Mouse (Mus musculus): ENCODE data around the gene Olfr1499. TPM values are rescaled to one million over a fixed set of nuclear protein-coding genes. Genes with fewer than 3 reads are reported as not detected.
"Not testable (repeated sequence)": the region's sequence is repeated elsewhere in the genome, so short reads cannot be mapped to it uniquely, and the experiment has no call there.

Olfr1499 gene
- not detected in 2 replicates for polyA plus RNA-seq (2014; fragmentation: Nextera tagmentation; extraction: Ambion mirVana)

DNA sequence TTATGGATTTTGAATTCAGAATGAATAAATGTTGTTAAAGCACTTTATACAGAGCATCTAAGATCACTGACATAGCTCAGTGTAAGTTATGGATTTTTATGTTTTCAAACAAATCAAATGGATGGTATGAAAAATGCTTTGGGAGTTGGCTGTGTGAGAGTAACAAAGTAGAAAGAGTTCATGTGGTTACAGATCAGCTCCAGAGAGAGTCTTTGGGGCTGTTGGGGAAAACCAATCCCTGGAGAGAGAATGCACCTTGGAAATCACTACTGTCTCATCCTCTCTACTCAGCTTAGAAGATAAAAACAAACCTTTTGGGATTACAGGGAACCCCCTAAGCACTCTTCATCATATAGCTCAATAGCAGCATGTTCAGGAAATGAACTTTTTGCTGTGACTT lies at the start of gene Olfr1499:
Olfr1499 (minus strand) TSS at position 101 of the 400 bp plus-strand sequence.
- Histone ChIP-seq H3K27me3 (replicated peaks; ENCODE audit: control insufficient read depth, insufficient read depth, low read length) (no peaks in the 10 kb centered on the region), H3K4me1 (replicated peaks; ENCODE audit: control insufficient read depth, insufficient read depth, low read length) (no peaks in the 10 kb centered on the region), H3K9ac (ENCODE audit: low read length) (no peak within 1 kb of the TSS), H3K27ac (ENCODE audit: low read depth) (no peak within 1 kb of the TSS), H3K9me3 (ENCODE audit: control insufficient read depth, low read length) (no peaks in the 10 kb centered on the region), H3K4me3 (ENCODE audit: low read depth, low read length) (no peak within 1 kb of the TSS), H3K36me3 (ENCODE audit: control insufficient read depth, insufficient read depth, low read length) (no peaks in the 10 kb centered on the region), H3K4me2 (ENCODE audit: low read length) (no peak within 1 kb of the TSS)
- ATAC-seq (replicated peaks; ENCODE audit: low FRiP score, low TSS enrichment, low read depth): no peak
- no peak for DNase-seq (ENCODE audit: low spot score)

DNA sequence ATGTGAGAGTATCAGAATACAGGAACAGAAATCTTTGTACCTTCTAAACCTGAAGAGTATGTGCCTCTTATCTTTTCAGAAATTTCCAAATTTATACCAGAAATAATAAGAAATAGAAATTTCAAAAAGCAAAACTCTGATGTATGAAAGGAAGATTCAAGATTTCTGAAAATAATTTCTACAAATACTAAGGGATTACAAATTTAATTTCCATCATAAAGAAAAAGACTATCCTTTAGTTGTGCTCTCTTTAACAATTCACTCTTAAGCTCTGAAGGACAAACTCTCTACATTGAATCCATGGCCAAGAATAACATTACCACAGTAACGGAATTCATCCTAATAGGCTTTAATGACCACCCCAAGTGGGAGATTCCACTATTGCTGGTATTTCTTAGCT lies 42.2 kb upstream of the Olfr1499 start, which contains the start of gene Olfr1502:
Olfr1502 (plus strand) TSS at position 301 of the 400 bp plus-strand sequence.
- H3K27me3 ChIP-seq (replicated peaks; ENCODE audit: control insufficient read depth, insufficient read depth, low read length): no peaks in the 10 kb centered on the region
- no peak within 1 kb of the TSS for H3K27ac ChIP-seq (ENCODE audit: low read depth)
- H3K4me1 ChIP-seq (replicated peaks; ENCODE audit: control insufficient read depth, insufficient read depth, low read length): no peaks in the 10 kb centered on the region
- no peak within 1 kb of the TSS for H3K9ac ChIP-seq (ENCODE audit: low read length)
- 88% methylated on average over 1 of the region's 1 CpGs for WGBS
- no peaks in the 10 kb centered on the region for H3K36me3 ChIP-seq (ENCODE audit: control insufficient read depth, insufficient read depth, low read length)
- no peak within 1 kb of the TSS for H3K4me2 ChIP-seq (ENCODE audit: low read length)
- no peaks in the 10 kb centered on the region for H3K9me3 ChIP-seq (ENCODE audit: control insufficient read depth, low read length)
- ATAC-seq (replicated peaks; ENCODE audit: low FRiP score, low TSS enrichment, low read depth): no peak
- DNase-seq (ENCODE audit: low spot score): no peak
- no peak within 1 kb of the TSS for H3K4me3 ChIP-seq (ENCODE audit: low read depth, low read length)

DNA sequence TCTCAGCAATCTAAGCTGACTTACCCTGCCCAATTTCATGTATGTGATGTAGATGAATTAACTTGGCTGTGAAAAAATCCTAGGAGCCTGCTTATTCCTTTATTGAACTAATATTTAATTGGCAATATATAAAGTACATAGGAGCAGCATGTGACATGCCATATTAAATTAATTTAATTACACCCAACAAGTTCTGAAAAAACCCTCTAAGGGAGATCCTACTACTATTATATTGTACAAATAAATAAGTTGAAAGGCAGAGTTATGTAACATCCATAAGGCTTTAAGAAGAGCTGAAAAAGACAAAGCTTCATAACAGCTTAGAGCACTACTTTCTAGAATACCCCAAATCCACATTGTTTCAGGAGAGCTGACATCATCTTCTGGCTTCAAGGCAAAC lies 31.3 kb upstream of the Olfr1499 start, which contains the start of gene Olfr1501:
Olfr1501 (minus strand) TSS at position 101 of the 400 bp plus-strand sequence.
- not testable (repeated sequence) for H3K4me1 ChIP-seq (replicated peaks; ENCODE audit: control insufficient read depth, insufficient read depth, low read length)

DNA sequence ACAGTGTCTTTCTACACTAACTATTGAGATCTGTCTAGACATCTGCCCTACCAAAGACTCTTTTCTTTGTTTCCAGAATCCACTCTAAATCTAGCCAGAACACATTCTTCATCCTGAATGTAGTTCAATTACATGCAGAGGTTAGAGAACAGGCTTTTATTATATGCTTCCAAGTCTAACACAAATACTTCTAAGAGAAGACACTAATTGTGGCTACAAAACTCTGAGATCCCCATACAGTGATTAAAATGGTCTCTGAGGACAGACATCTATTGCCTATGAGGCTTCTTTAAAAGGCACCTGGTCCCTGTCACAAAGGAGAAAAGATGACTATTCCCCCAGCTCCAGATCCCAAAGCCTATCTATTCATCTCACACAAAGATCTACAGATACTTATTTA lies 11.1 kb upstream of the Olfr1499 start, which contains the start of gene Olfr1500:
Olfr1500 (minus strand) TSS at position 101 of the 400 bp plus-strand sequence.
- H3K9ac ChIP-seq (ENCODE audit: low read length): no peak within 1 kb of the TSS
- ATAC-seq (replicated peaks; ENCODE audit: low FRiP score, low TSS enrichment, low read depth): no peak
- no peak within 1 kb of the TSS for H3K4me2 ChIP-seq (ENCODE audit: low read length)
- H3K27me3 ChIP-seq (replicated peaks; ENCODE audit: control insufficient read depth, insufficient read depth, low read length): no peaks in the 10 kb centered on the region
- no peak within 1 kb of the TSS for H3K27ac ChIP-seq (ENCODE audit: low read depth)
- no peaks in the 10 kb centered on the region for H3K36me3 ChIP-seq (ENCODE audit: control insufficient read depth, insufficient read depth, low read length)
- H3K9me3 ChIP-seq (ENCODE audit: control insufficient read depth, low read length): no peaks in the 10 kb centered on the region
- H3K4me1 ChIP-seq (replicated peaks; ENCODE audit: control insufficient read depth, insufficient read depth, low read length): no peaks in the 10 kb centered on the region
- no peak within 1 kb of the TSS for H3K4me3 ChIP-seq (ENCODE audit: low read depth, low read length)
- DNase-seq (ENCODE audit: low spot score): no peak

More for the DNA sequence above, 31.3 kb upstream of the Olfr1499 start, which contains the start of gene Olfr1501:
- H3K4me2 ChIP-seq (ENCODE audit: low read length); H3K9me3 ChIP-seq (ENCODE audit: control insufficient read depth, low read length); H3K9ac ChIP-seq (ENCODE audit: low read length); DNase-seq (ENCODE audit: low spot score); H3K36me3 ChIP-seq (ENCODE audit: control insufficient read depth, insufficient read depth, low read length); ATAC-seq (replicated peaks; ENCODE audit: low FRiP score, low TSS enrichment, low read depth); H3K4me3 ChIP-seq (ENCODE audit: low read depth, low read length); H3K27me3 ChIP-seq (replicated peaks; ENCODE audit: control insufficient read depth, insufficient read depth, low read length); H3K27ac ChIP-seq (ENCODE audit: low read depth): not testable (repeated sequence)

DNA sequence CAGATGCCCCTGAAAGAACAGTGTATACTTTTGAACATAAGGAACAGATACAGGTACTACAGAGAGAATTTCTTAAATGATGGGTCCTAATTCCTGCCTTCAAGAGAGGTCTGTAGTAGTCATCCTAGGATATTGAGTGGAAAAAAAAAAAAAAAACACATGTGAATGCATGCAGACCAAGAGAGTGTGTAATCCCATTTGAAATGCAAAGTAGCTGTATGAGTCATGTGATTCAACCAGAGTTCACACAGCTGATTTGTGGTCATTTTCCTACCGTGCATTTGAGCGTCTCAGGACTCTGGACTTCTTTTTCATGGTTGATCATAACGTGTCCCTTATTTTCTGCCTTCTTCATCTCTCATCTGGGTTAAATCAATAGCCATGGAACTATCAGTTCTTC lies 9.2 kb upstream of the Olfr1499 start:
- Histone ChIP-seq H3K9me3 (ENCODE audit: control insufficient read depth, low read length) (no peaks in the 10 kb centered on the region), H3K4me1 (replicated peaks; ENCODE audit: control insufficient read depth, insufficient read depth, low read length) (no peaks in the 10 kb centered on the region), H3K9ac (ENCODE audit: low read length) (no peak overlapping the region), H3K4me2 (ENCODE audit: low read length) (no peak overlapping the region), H3K27me3 (replicated peaks; ENCODE audit: control insufficient read depth, insufficient read depth, low read length) (no peaks in the 10 kb centered on the region), H3K4me3 (ENCODE audit: low read depth, low read length) (no peak overlapping the region), H3K36me3 (ENCODE audit: control insufficient read depth, insufficient read depth, low read length) (no peaks in the 10 kb centered on the region), H3K27ac (ENCODE audit: low read depth) (no peak overlapping the region)
- ATAC-seq (replicated peaks; ENCODE audit: low FRiP score, low TSS enrichment, low read depth) (no peak), DNase-seq (ENCODE audit: low spot score) (no peak)
- WGBS: 76% methylated on average over 3 of the region's 3 CpGs

DNA sequence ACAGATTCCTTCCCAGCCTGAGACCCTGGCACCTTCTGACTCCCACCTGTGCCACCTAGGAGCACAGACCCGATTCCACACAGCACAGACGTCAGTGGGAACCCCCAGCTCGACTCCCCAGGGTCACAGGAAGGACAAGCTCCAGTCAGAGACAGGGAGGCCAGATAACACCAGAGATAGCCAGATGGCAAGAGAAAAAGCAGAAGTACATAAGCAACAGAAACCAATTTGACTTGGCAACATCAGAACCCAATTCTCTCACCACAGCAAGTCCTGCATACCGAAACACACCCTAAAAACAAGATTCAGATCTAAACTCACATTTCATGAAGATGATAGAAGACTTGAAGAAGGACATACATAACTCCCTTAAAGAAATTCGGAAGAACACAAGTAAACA lies 1.6 kb upstream of the Olfr1499 start:
- H3K4me1 ChIP-seq (replicated peaks; ENCODE audit: control insufficient read depth, insufficient read depth, low read length): no peaks in the 10 kb centered on the region
- no peak overlapping the region for H3K4me3 ChIP-seq (ENCODE audit: low read depth, low read length)
- ATAC-seq (replicated peaks; ENCODE audit: low FRiP score, low TSS enrichment, low read depth) (no peak), DNase-seq (ENCODE audit: low spot score) (no peak)
- H3K27me3 ChIP-seq (replicated peaks; ENCODE audit: control insufficient read depth, insufficient read depth, low read length): no peaks in the 10 kb centered on the region
- no peak overlapping the region for H3K27ac ChIP-seq (ENCODE audit: low read depth)
- no peak overlapping the region for H3K4me2 ChIP-seq (ENCODE audit: low read length)
- no peaks in the 10 kb centered on the region for H3K36me3 ChIP-seq (ENCODE audit: control insufficient read depth, insufficient read depth, low read length)
- 67% methylated on average over 5 of the region's 5 CpGs for WGBS
- H3K9me3 ChIP-seq (ENCODE audit: control insufficient read depth, low read length): no peaks in the 10 kb centered on the region
- no peak overlapping the region for H3K9ac ChIP-seq (ENCODE audit: low read length)

DNA sequence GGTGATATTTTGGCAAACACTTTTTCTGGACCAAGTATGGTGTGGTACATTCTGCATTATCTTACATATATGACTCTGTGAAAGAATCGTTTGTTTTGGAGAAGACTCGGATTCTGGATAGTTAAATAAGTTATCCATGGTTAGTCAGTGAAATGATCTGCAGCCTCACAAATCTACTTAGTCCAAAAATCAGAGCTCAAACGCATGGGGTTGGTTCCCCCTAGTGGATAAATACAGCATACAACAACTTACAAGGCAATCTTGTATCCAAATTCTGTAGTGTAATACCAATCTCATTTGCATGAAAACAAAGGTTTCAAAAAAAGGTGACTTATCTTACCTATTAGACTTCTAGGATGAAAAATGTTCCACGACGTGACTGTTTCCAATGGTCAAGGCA lies 420 bp downstream of the Olfr1499 start:
- DNase-seq (ENCODE audit: low spot score) (no peak), ATAC-seq (replicated peaks; ENCODE audit: low FRiP score, low TSS enrichment, low read depth) (no peak)
- Histone ChIP-seq H3K9me3 (ENCODE audit: control insufficient read depth, low read length) (no peaks in the 10 kb centered on the region), H3K4me1 (replicated peaks; ENCODE audit: control insufficient read depth, insufficient read depth, low read length) (no peaks in the 10 kb centered on the region), H3K4me3 (ENCODE audit: low read depth, low read length) (no peak overlapping the region), H3K27ac (ENCODE audit: low read depth) (no peak overlapping the region), H3K27me3 (replicated peaks; ENCODE audit: control insufficient read depth, insufficient read depth, low read length) (no peaks in the 10 kb centered on the region), H3K9ac (ENCODE audit: low read length) (no peak overlapping the region), H3K4me2 (ENCODE audit: low read length) (no peak overlapping the region), H3K36me3 (ENCODE audit: control insufficient read depth, insufficient read depth, low read length) (no peaks in the 10 kb centered on the region)
- 26% methylated on average over 5 of the region's 5 CpGs for WGBS

DNA sequence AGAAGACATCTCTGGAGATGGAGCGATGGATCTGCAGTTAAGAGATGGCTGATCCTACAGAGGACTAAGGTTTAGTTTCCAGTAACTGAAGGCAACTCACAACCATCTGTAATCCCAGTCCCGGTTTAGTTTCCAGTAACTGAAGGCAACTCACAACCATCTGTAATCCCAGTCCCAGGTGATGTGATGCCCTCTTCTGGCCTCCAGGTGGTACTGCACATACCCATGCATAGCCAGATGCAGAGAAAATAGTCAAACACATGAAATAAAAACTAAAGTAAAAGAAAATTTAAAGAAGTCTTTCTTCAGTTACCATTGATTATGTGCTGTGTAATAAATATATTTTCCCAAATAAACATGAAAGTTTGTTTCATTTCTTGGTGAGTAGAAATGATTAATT lies 6.4 kb downstream of the Olfr1499 start:
- Histone ChIP-seq H3K4me1 (replicated peaks; ENCODE audit: control insufficient read depth, insufficient read depth, low read length) (no peaks in the 10 kb centered on the region), H3K4me3 (ENCODE audit: low read depth, low read length) (no peak overlapping the region), H3K27ac (ENCODE audit: low read depth) (no peak overlapping the region), H3K27me3 (replicated peaks; ENCODE audit: control insufficient read depth, insufficient read depth, low read length) (no peaks in the 10 kb centered on the region), H3K9ac (ENCODE audit: low read length) (no peak overlapping the region), H3K9me3 (ENCODE audit: control insufficient read depth, low read length) (no peaks in the 10 kb centered on the region), H3K4me2 (ENCODE audit: low read length) (no peak overlapping the region), H3K36me3 (ENCODE audit: control insufficient read depth, insufficient read depth, low read length) (no peaks in the 10 kb centered on the region)
- no peak for DNase-seq (ENCODE audit: low spot score)
- ATAC-seq (replicated peaks; ENCODE audit: low FRiP score, low TSS enrichment, low read depth): no peak
- 62% methylated on average over 2 of the region's 2 CpGs for WGBS

DNA sequence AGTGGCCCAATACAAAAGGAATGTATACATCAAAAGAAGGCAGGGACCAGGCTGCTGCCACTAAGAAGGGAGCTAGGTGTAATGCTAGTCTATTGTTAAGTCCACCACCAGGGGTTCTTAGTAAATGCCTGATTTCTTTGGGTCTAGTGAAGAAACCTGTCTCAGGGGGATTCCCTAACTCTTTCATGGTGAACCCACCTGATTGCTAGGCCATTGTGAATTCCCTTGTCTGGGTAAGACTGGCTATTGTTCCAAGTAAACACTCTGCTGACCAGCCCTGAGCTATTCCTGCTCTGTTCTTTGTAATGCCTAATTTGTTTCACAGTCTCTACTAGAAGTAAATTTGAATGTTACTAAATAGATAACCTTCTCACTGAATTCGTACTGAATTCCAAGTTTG lies 13.8 kb downstream of the Olfr1499 start:
- ATAC-seq (replicated peaks; ENCODE audit: low FRiP score, low TSS enrichment, low read depth); H3K9ac ChIP-seq (ENCODE audit: low read length); H3K27ac ChIP-seq (ENCODE audit: low read depth); H3K36me3 ChIP-seq (ENCODE audit: control insufficient read depth, insufficient read depth, low read length); H3K9me3 ChIP-seq (ENCODE audit: control insufficient read depth, low read length); H3K4me2 ChIP-seq (ENCODE audit: low read length); DNase-seq (ENCODE audit: low spot score); H3K4me3 ChIP-seq (ENCODE audit: low read depth, low read length); H3K27me3 ChIP-seq (replicated peaks; ENCODE audit: control insufficient read depth, insufficient read depth, low read length); H3K4me1 ChIP-seq (replicated peaks; ENCODE audit: control insufficient read depth, insufficient read depth, low read length): not testable (repeated sequence)
- WGBS: 60% methylated on average over 1 of the region's 1 CpGs
